ENCODE assay signal across 9 mouse cellular contexts in the genomic region with DNA sequence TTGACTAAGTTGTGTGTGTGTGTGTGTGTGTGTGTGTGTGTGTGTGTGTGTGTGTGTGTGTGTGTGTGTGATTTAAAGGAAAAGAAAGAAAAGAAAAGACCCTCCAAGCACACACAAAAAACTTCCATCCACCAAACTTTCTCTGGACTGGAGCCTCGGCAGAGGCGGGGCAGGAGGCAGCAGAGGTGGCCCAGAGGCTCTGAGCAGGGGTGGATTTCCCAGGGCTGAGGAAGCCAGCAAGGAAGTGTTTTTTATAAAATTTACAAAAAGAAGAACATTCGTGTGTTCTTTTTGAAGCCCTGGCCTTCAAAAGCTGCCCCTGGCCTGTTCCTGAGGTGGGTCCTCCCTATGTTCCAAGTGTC. TPM values are rescaled to one million over a fixed set of nuclear protein-coding genes. Genes with fewer than 3 reads are reported as not detected.
DNase-seq lines count a peak whose midpoint lies in the region; ATAC-seq and TF ChIP-seq lines count a peak whose summit lies in the region.
"Had no signal": no experiment of that assay in that cellular context is flagged by ENCODE, and none has a peak within 500 bp of the region (broad histone marks: within the 10 kb centered on the region; RNA-seq: fewer than 3 reads in every experiment).

No protein-coding gene starts in this region.

- peaks cover 44% of the 10 kb centered on the region for H3K27me3 ChIP-seq in kidney, embryonic 16.5 days (ENCODE audit: insufficient read depth, low read length)
- H3K27me3 ChIP-seq in hindbrain, embryonic 16.5 days (replicated peaks; ENCODE audit: control insufficient read depth, insufficient read depth, low read length): peaks cover 3% of the 10 kb centered on the region; the same call in 1 of the 2 replicates
- no peaks in the 10 kb centered on the region for H3K27me3 ChIP-seq in myocyte (ENCODE audit: control insufficient read depth, insufficient read depth, insufficient read length)

- no peak; the same call in 1 of the 2 replicates for TF ChIP-seq POLR2A in embryonic fibroblast, embryonic 13.5 days (IDR thresholded peaks at IDR 0.05; ENCODE audit: low read depth, low read length)
- no peak for TF ChIP-seq POLR2A in myocyte (IDR thresholded peaks at IDR 0.05; ENCODE audit: insufficient read length, low read depth)

- H3ac ChIP-seq in myocyte (ENCODE audit: control insufficient read depth, insufficient read length): no peak overlapping the region

- no peak for ATAC-seq in kidney, embryonic 16.5 days (ENCODE audit: low FRiP score, low TSS enrichment)
- ATAC-seq in hindbrain, embryonic 16.5 days: no peak; the same call in 1 of the 2 replicates

- H3K9me3 ChIP-seq in kidney, embryonic 16.5 days (ENCODE audit: low read length): no peaks in the 10 kb centered on the region
- H3K9me3 ChIP-seq in hindbrain, embryonic 16.5 days (ENCODE audit: control insufficient read depth, low read length): no peaks in the 10 kb centered on the region

- peak overlapping the region; percentile 75 for H3K27ac ChIP-seq in kidney, embryonic 16.5 days (ENCODE audit: low read length)
- H3K27ac ChIP-seq in embryonic fibroblast, embryonic 13.5 days (ENCODE audit: insufficient read depth, low read length): peak overlapping the region; percentile 97
- H3K27ac ChIP-seq in hindbrain, embryonic 16.5 days (ENCODE audit: low read depth, low read length): peak overlapping the region; percentile 73

- H3K9ac ChIP-seq in kidney, embryonic 16.5 days (replicated peaks; ENCODE audit: low read length): peak overlapping the region; percentile 49; the same call in 1 of the 2 replicates
- no peak overlapping the region for H3K9ac ChIP-seq in hindbrain, embryonic 16.5 days (ENCODE audit: low read depth, low read length)

- no peak overlapping the region for H3K4me2 ChIP-seq in kidney, embryonic 16.5 days (replicated peaks; ENCODE audit: low read depth, low read length)
- no peak overlapping the region for H3K4me2 ChIP-seq in hindbrain, embryonic 16.5 days (ENCODE audit: low read length)
- H3K4me2 ChIP-seq in myocyte (ENCODE audit: low read depth): peak overlapping the region; percentile 68

- no peak overlapping the region for H3K4me3 ChIP-seq in kidney, embryonic 16.5 days (ENCODE audit: low read length)
- no peak overlapping the region for H3K4me3 ChIP-seq in embryonic fibroblast, embryonic 13.5 days (ENCODE audit: insufficient read depth, low read length)
- H3K4me3 ChIP-seq in hindbrain, embryonic 16.5 days (ENCODE audit: low read length): no peak overlapping the region
- H3K4me3 ChIP-seq in myocyte: no peak overlapping the region

- no peak for TF ChIP-seq CTCF in embryonic fibroblast, embryonic 13.5 days (IDR thresholded peaks at IDR 0.05; ENCODE audit: borderline replicate concordance, insufficient read depth, low read length)

- no peaks in the 10 kb centered on the region for H3K79me2 ChIP-seq in myocyte (ENCODE audit: control insufficient read depth, insufficient read depth)

- H3K4me1 ChIP-seq in kidney, embryonic 16.5 days (ENCODE audit: insufficient read depth, low read length): peaks cover 55% of the 10 kb centered on the region
- peaks cover 18% of the 10 kb centered on the region for H3K4me1 ChIP-seq in embryonic fibroblast, embryonic 13.5 days (ENCODE audit: control insufficient read depth, insufficient read depth, low read length)
- H3K4me1 ChIP-seq in hindbrain, embryonic 16.5 days (ENCODE audit: control insufficient read depth, insufficient read depth, low read depth, low read length): peaks cover 43% of the 10 kb centered on the region

- no peak for DNase-seq in kidney, adult 9 months
- DNase-seq in retina, postnatal 1 day: no peak
- no peak for DNase-seq in left cerebral cortex, postnatal 10 days (ENCODE audit: extremely low spot score in 1 of 2, low spot score in 2 of 2)
- DNase-seq in layer of hippocampus, adult 8-10 months (ENCODE audit: low spot score in 2 of 2): no peak
- DNase-seq: thymus, postnatal 25 days had no signal

- 7% methylated on average over 3 of the region's 3 CpGs for WGBS in kidney, embryonic 16.5 days
- 16% methylated on average over 3 of the region's 3 CpGs for WGBS in hindbrain, embryonic 16.5 days

- H3K36me3 ChIP-seq in kidney, embryonic 16.5 days (ENCODE audit: insufficient read depth, low read length): 0 out of 2 replicates have a peak, but pooled peaks cover 4% of the 10 kb centered on the region
- no peaks in the 10 kb centered on the region for H3K36me3 ChIP-seq in hindbrain, embryonic 16.5 days (ENCODE audit: control insufficient read depth, insufficient read depth, low read length)
- peaks cover 9% of the 10 kb centered on the region for H3K36me3 ChIP-seq in myocyte (ENCODE audit: control insufficient read depth, insufficient read depth)

- intact Hi-C loops in left cerebral cortex, postnatal 10 days (cut with DNase I): no loop called here

TF ChIP-seq in myocyte, 11 proteins besides CTCF, POLR2A, EP300 and RAD21:
- no peak for TF ChIP-seq CEBPB (IDR thresholded peaks at IDR 0.05; ENCODE audit: insufficient read depth, poor library complexity, severe bottlenecking)
- no peak for TF ChIP-seq REST (IDR thresholded peaks at IDR 0.05; ENCODE audit: insufficient read depth, insufficient read length)
- no peak for TF ChIP-seq TCF12 (IDR thresholded peaks at IDR 0.05; ENCODE audit: insufficient read depth, poor library complexity, severe bottlenecking)
- TF ChIP-seq SRF (IDR thresholded peaks at IDR 0.05; ENCODE audit: control insufficient read depth, insufficient read length, low read depth): no peak
- TF ChIP-seq TCF3 (IDR thresholded peaks at IDR 0.05; ENCODE audit: insufficient read length, low read depth): no peak
- no peak for TF ChIP-seq MYOG (IDR thresholded peaks at IDR 0.05; ENCODE audit: control insufficient read depth in 1 of 3, insufficient read depth in 1 of 3, insufficient read length in 2 of 3, low read depth in 2 of 3)
- TF ChIP-seq USF1 (IDR thresholded peaks at IDR 0.05; ENCODE audit: low read depth): no peak
- no peak for TF ChIP-seq E2F4 (IDR thresholded peaks at IDR 0.05; ENCODE audit: insufficient read depth)
- TF ChIP-seq POLR2AphosphoS2 (IDR thresholded peaks at IDR 0.05; ENCODE audit: insufficient read length, low read depth): no peak
TF ChIP-seq in myocyte: peak in this region for 0.

RNA-seq across cellular contexts. Expression of gene G430095P16Rik, which starts 10.1 kb away (rescaled TPM):
- 2.3 and 2.8 TPM in 2 replicates for polyA plus RNA-seq in kidney, embryonic 16.5 days (2015; fragmentation: Nextera tagmentation; extraction: Ambion mirVana)
- 0.74 TPM in 1 of 2 replicates, not detected in the other for polyA plus RNA-seq in embryonic fibroblast, embryonic 13.5 days (2011; ENCODE audit: insufficient read length, low read depth, missing spikeins)
- 0.82 and 0.89 TPM in 2 replicates for polyA plus RNA-seq in hindbrain, embryonic 16.5 days (2015; fragmentation: Nextera tagmentation; extraction: Ambion mirVana)
- polyA plus RNA-seq in myocyte (2012; fragmentation: generic; extraction: Trizol): 9.4 TPM
- total RNA-seq in left cerebral cortex, postnatal 10 days (2021): under 1 TPM in 1 of 2 experiments, not detected in 1; 0.51 TPM
- total RNA-seq in layer of hippocampus, adult 8-10 months (2022): not detected

RNA-seq across cellular contexts. Expression of gene Lyl1, which starts 11.5 kb away (rescaled TPM):
- 7.9 and 8.1 TPM in 2 replicates for polyA plus RNA-seq in kidney, embryonic 16.5 days (2015; fragmentation: Nextera tagmentation; extraction: Ambion mirVana)
- not detected in 2 replicates for polyA plus RNA-seq in embryonic fibroblast, embryonic 13.5 days (2011; ENCODE audit: insufficient read length, low read depth, missing spikeins)
- 2.6 and 3.2 TPM in 2 replicates for polyA plus RNA-seq in hindbrain, embryonic 16.5 days (2015; fragmentation: Nextera tagmentation; extraction: Ambion mirVana)
- not detected for polyA plus RNA-seq in myocyte (2012; fragmentation: generic; extraction: Trizol)
- total RNA-seq in left cerebral cortex, postnatal 10 days (2021): 1 to 10 TPM; 4.3 to 4.5 TPM
- 1 to 10 TPM; 2.6 to 7.2 (median 4.8) TPM for total RNA-seq in layer of hippocampus, adult 8-10 months (2022)

RNA-seq across cellular contexts. Expression of gene Nacc1, which starts 25.1 kb away (rescaled TPM):
- 22.5 and 26.7 TPM in 2 replicates for polyA plus RNA-seq in kidney, embryonic 16.5 days (2015; fragmentation: Nextera tagmentation; extraction: Ambion mirVana)
- 47.2 and 54.9 TPM in 2 replicates for polyA plus RNA-seq in embryonic fibroblast, embryonic 13.5 days (2011; ENCODE audit: insufficient read length, low read depth, missing spikeins)
- polyA plus RNA-seq in hindbrain, embryonic 16.5 days (2015; fragmentation: Nextera tagmentation; extraction: Ambion mirVana): 12.4 and 15.5 TPM in 2 replicates
- 56.1 TPM for polyA plus RNA-seq in myocyte (2012; fragmentation: generic; extraction: Trizol)
- 10 to 100 TPM; 77.0 to 77.9 TPM for total RNA-seq in left cerebral cortex, postnatal 10 days (2021)
- 10 to 100 TPM; 86.2 to 91.2 (median 87.6) TPM for total RNA-seq in layer of hippocampus, adult 8-10 months (2022)

RNA-seq across cellular contexts. Expression of gene Trmt1, which starts 26.6 kb away (rescaled TPM):
- 81.5 and 82.9 TPM in 2 replicates for polyA plus RNA-seq in kidney, embryonic 16.5 days (2015; fragmentation: Nextera tagmentation; extraction: Ambion mirVana)
- 80.2 and 86.7 TPM in 2 replicates for polyA plus RNA-seq in embryonic fibroblast, embryonic 13.5 days (2011; ENCODE audit: insufficient read length, low read depth, missing spikeins)
- 66.8 and 71.2 TPM in 2 replicates for polyA plus RNA-seq in hindbrain, embryonic 16.5 days (2015; fragmentation: Nextera tagmentation; extraction: Ambion mirVana)
- polyA plus RNA-seq in myocyte (2012; fragmentation: generic; extraction: Trizol): 94.4 TPM
- total RNA-seq in left cerebral cortex, postnatal 10 days (2021): 100 to 1,000 TPM; 103 to 106 TPM
- total RNA-seq in layer of hippocampus, adult 8-10 months (2022): 100 to 1,000 TPM in 2 of 4 experiments, 10 to 100 TPM in 2; 91.6 to 133 (median 103) TPM

RNA-seq across cellular contexts. Expression of gene Ier2, which starts 50.1 kb away (rescaled TPM):
- 73.5 and 78.0 TPM in 2 replicates for polyA plus RNA-seq in kidney, embryonic 16.5 days (2015; fragmentation: Nextera tagmentation; extraction: Ambion mirVana)
- 38.2 and 38.6 TPM in 2 replicates for polyA plus RNA-seq in embryonic fibroblast, embryonic 13.5 days (2011; ENCODE audit: insufficient read length, low read depth, missing spikeins)
- 18.2 and 19.6 TPM in 2 replicates for polyA plus RNA-seq in hindbrain, embryonic 16.5 days (2015; fragmentation: Nextera tagmentation; extraction: Ambion mirVana)
- polyA plus RNA-seq in myocyte (2012; fragmentation: generic; extraction: Trizol): 75.7 TPM
- 10 to 100 TPM; 10.9 to 12.3 TPM for total RNA-seq in left cerebral cortex, postnatal 10 days (2021)
- 10 to 100 TPM in 1 of 4 experiments, 1 to 10 TPM in 3; 7.0 to 10.2 (median 9.3) TPM for total RNA-seq in layer of hippocampus, adult 8-10 months (2022)
